Mouse (Mus musculus): ENCODE results near the gene Hemk1. TPM values are rescaled to one million over a fixed set of nuclear protein-coding genes. Genes with fewer than 3 reads are reported as not detected.
"Not testable (repeated sequence)": the region's sequence is repeated elsewhere in the genome, so short reads cannot be mapped to it uniquely, and the experiment has no call there.

The Hemk1 gene
- total RNA-seq, 2 experiments from 2014 or later = 15.6 to 16.1 TPM

GRCm38 (mm10) chr9:107308346-107309000 lies 29.7 kb downstream of the Hemk1 start:
- DNase-seq = no peak

- DNase-seq = peak; percentile 75 to 85
These were observed 30.3 kb downstream of the Hemk1 start for GRCm38 (mm10) chr9:107307886-107308285.

- no peak for DNase-seq
These were observed 30.9 kb downstream of the Hemk1 start for GRCm38 (mm10) chr9:107307099-107307872.

- DNase-seq = not testable (repeated sequence)
These were observed 31.5 kb downstream of the Hemk1 start for GRCm38 (mm10) chr9:107306673-107307072.

GRCm38 (mm10) chr9:107305601-107306542 lies 32.3 kb downstream of the Hemk1 start:
- DNase-seq = no peak

GRCm38 (mm10) chr9:107305012-107305411 lies 33.1 kb downstream of the Hemk1 start:
- no peak for DNase-seq

- no peak for DNase-seq
These were observed 33.8 kb downstream of the Hemk1 start for GRCm38 (mm10) chr9:107304383-107304782.

- DNase-seq = no peak
These were observed 34.2 kb downstream of the Hemk1 start for GRCm38 (mm10) chr9:107303900-107304299.

- no peak for DNase-seq
These were observed 34.9 kb downstream of the Hemk1 start for GRCm38 (mm10) chr9:107303121-107303820.

- DNase-seq = no peak
These were observed 35.6 kb downstream of the Hemk1 start for GRCm38 (mm10) chr9:107302592-107302991.

GRCm38 (mm10) chr9:107301554-107302331 lies 36.4 kb downstream of the Hemk1 start:
- no peak for DNase-seq

GRCm38 (mm10) chr9:107300224-107300973 lies 37.8 kb downstream of the Hemk1 start:
- DNase-seq = no peak

GRCm38 (mm10) chr9:107299783-107300182 lies 38.4 kb downstream of the Hemk1 start:
- no peak for DNase-seq

- no peak for DNase-seq
These were observed 39.3 kb downstream of the Hemk1 start for GRCm38 (mm10) chr9:107298876-107299275.

GRCm38 (mm10) chr9:107298059-107298780 lies 39.9 kb downstream of the Hemk1 start:
- DNase-seq = no peak

GRCm38 (mm10) chr9:107297658-107298057 lies 40.5 kb downstream of the Hemk1 start:
- DNase-seq = no peak

- no peak for DNase-seq
These were observed 41.1 kb downstream of the Hemk1 start for GRCm38 (mm10) chr9:107297059-107297458.

GRCm38 (mm10) chr9:107296501-107296965 lies 41.6 kb downstream of the Hemk1 start:
- DNase-seq = peak; percentile 92

GRCm38 (mm10) chr9:107296041-107296440 lies 42.1 kb downstream of the Hemk1 start:
- no peak for DNase-seq

- no peak for DNase-seq
These were observed 42.3 kb downstream of the Hemk1 start, which contains the start of gene Cish for GRCm38 (mm10) chr9:107296016-107296040. TSS of gene Cish (plus strand) at chr9:107296026.
